Mouse (Mus musculus) thymus, postnatal 4 days (tissue): ENCODE results near the gene Ifitm6.
"Not testable (repeated sequence)": the region's sequence is repeated elsewhere in the genome, so short reads cannot be mapped to it uniquely, and the experiment has no call there.

Source experiments
- DNase-seq: peaks from one replicate; pipeline ENCODE4 v3.0.0; 2021

Ifitm6 gene

GRCm38 (mm10) chr7:141040867-141041606 is 23.3 kb upstream of the Ifitm6 start:
- no peak for DNase-seq

DNA sequence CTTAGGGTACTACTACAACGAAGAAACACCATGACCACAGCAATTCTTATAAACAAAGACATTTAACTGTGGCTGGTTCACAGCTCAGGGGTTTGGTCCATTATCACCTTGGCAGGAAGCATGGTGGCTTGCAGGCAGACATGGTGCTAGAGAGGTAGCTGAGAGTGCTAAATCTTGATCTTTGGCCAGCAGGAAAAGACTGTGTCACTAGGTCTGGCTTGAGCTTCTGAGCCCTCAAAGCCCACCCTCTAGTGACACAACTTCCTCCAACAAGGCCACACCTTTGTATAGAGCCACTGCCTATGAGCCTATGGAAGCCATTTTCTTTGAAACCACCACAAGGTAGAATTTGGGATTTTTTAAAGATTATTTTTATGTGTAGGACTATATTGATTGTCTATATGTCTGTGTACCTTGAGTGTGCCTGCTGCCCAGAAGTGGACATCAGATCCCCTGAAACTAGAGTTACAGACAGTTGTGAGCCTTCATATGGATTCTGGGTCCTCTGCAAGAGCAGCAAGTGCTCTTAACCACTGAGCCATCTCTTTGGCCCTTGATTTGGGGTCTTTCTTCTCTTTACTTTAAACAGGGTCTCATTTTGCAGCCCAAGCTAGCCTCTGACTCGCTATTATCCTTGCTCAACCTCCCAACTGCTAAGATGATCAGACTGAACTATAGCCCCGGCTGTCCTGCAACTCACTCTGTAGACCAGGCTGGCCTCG is 21.8 kb upstream of the Ifitm6 start:
- no peak for DNase-seq

DNA sequence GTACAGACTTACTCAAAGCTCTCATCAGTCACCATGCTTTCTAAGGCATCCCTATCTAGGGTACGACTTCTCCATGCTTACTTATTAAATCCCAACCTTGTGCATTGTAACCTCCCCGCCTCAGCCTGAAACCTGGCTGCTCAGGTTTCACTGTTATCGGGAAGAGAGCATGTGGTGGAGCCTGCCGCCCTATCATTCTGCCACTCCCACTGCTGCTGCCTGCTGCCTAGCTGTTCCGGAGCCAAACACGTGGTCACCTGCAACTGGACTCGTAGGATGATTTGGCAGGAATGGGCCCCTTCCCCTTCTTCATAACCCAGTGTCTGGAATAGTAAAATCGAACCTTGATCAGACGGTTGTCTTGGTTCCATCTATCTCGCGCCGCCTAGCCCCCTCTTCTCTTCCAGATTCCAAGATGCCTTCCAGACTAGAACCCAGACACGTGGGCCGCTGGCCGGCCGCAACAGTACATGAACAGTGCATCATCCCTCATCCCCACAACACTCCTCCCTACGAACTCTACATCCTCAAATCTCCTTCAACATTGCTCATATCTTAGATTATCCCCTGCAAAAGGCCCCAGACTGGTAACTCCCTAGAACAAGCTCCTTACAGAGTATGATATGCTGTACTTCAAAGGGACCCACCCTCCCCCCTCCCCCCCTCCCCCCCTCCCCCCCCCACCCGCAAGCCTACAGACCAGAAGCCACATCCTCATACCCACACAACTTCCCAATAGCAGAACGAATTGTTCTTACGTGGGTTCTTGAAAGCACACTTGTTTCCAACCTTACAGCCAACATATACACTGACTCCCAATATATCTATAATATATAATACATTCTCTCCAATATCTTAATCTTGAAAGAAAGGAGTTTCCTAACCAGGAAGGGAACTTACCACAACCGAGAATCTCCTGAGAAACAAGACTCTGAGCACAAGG is 20.6 kb upstream of the Ifitm6 start:
- DNase-seq, result no peak

- DNase-seq, result not testable (repeated sequence)
Observed at GRCm38 (mm10) chr7:141036624-141037023, 18.9 kb upstream of the Ifitm6 start.

- DNase-seq, result no peak
Observed at GRCm38 (mm10) chr7:141032458-141033167, 14.9 kb upstream of the Ifitm6 start.

GRCm38 (mm10) chr7:141030390-141030789 is 12.7 kb upstream of the Ifitm6 start:
- no peak for DNase-seq

- no peak for DNase-seq
Observed at GRCm38 (mm10) chr7:141028831-141029230, 11.1 kb upstream of the Ifitm6 start, which contains the start of gene Gm17387. TSS of gene Gm17387 (plus strand) at chr7:141029131.

- DNase-seq, result no peak
Observed at GRCm38 (mm10) chr7:141026740-141027098, 9.0 kb upstream of the Ifitm6 start.

DNA sequence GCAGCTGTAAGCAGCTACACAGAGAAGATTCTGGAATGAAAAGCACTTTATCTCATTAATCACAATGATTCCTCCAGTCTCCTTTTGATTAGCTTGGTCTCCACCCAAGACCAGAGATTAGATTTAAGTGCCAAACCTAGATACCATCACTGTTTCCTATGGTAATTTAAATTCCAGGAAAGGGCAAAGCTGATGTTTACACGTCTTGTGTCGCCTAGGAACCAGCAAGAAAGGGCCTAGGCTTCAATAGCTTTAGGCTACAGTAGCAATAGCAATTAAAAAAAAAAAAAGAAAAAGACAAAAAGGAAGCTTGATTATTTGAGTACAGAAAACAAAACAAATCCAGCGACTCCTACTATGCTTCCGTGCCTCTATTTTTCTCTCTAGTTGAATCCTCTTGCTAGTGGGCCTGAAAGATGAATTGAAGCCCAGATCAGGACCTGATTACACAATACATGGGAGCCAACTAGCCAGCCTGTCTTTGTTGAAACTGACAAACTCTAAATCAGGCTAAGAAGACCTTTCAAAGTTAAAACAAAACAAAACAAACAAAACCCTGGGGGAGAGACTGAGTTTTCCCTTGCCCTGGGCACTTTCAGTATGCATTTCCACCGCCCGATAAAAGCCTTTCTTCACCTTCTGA is 8.5 kb upstream of the Ifitm6 start:
- no peak for DNase-seq

DNA sequence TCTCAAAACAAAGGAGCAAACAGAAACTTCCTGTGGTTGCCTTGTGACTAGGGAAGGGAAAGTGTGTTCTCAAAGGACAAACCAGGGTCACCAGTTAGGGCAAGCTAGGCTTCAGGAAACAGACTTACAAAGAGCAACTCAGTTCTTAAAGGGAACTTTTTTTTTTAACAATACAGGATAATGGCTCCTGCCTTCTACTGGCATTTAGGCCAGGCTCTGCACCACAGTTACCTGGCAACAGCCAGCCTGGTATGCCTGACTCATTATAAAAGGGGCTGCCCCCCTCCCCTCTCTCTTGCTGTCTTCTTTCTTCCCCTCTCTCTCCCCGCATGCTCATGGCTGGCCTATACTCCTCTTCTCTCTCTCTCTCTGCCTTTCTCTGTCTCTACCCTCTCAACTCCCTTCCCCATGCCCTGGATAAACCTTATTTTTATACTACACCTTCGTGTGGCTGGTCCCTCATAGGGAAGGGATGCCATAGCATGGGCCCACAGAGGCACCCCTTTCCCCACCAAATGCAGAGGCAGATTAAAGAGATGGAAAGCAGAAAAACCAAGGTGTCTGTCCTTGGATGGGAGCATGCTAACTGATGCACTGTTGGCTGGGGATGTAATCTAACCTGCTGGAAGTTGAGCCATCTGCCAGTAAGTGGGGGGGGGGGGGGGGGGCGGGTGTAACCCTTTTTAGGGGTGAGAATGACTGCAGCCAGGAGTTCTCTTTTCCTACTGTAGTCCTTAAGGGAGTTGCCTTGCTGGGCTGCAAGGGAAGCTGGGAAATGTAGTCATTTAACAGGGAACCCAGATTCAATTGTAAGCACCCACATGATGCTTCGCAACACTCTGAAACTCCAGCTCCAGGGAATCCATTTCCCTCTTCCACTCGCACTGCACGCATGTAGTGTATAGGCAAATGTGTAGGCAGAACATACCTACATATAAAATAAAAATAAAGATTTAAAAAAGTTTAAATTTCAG is 7.4 kb upstream of the Ifitm6 start:
- DNase-seq, result no peak

- DNase-seq, result no peak
Observed at GRCm38 (mm10) chr7:141021489-141022449, 4.0 kb upstream of the Ifitm6 start.

DNA sequence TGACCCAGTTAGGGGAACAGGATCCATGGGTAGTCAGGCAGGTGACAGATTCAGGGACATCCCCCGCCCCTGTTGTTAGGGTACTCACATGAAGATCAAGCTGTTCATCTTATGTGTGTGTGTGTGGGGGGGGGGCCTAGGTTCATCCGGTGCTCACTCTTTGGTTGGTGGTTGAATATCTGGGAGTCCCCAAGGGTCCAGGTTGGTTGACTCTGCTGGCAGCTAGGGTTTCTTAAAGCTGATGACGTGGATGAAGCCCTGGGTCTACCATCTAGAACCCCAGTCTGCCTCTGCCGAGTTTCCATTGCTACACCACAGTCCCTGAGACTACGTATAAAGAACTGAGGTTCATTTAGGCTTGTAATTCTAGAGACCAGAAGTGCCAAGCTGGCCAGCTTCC is 1.3 kb upstream of the Ifitm6 start:
- DNase-seq, result no peak

DNA sequence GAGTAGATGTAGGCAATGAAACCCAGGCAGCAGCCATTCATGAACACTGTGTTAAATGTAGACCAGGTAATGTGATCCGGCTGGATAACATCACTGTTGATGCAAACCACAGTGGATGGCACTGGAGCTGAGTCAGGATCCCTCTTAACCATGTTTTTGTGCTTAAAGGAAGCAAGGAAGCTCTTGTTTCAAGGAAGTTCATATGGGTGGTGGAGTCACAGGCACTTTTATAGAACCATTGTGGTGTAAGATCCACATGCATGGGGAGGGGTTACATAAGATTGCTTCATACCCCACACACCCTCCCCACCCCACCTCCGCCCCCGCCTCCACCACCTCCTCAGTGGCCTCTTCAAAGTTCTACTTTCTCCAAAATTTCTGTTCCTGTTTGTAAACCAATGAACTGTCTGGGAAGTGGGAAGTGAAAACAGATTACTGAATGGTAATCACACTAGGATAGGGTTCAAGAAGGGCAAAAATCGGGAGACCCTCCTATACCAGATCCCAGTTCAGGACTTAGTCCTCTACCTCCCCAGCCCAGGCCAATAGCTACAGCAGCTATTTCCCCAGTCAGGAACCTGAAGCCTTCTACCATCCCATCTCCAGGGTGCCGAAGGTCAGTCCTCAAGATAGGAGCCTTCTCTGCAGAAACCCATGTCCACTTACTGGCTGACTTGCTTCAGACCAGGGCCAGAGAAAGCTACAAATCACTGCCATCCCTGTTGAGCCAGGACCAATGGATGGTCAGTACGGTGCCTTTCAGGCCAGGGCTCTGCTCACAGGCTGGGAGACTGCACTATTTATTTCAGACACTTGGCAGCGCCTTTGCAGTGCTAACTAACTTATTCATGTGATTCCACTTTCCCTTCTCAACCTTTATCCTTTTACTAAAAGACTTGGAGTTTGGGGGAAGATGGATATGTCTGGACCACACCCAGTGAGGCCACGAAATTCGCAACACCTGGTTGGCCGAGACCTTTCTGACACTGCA is 722 bp downstream of the Ifitm6 start:
- DNase-seq, result no peak

DNA sequence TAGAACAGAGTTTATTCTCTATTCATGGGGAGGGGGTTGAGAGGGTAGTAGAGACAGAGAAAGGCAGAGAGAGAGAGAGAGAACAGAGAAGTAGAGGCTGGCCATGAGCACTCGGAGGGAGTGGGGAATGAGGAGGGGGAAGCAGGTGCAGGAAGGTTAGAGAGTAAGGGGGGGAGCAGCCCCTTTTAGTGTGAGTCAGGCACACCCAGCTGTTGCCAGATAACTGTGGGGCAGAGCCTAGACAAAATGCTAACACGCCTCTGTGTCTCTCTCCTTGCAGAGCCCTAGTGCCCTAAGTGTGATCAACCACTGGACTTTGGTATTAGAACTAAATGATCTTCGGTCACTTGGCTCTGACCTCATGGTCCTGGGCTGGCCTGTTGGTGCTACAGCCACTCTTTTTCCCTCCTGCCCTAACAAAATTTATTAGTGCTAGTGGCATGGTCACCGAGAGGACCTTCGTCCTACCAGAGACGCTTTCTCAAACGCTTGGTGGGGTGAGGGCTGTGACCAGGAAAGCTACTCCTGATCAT is 6.4 kb downstream of the Ifitm6 start:
- DNase-seq, result peak; percentile 23

DNA sequence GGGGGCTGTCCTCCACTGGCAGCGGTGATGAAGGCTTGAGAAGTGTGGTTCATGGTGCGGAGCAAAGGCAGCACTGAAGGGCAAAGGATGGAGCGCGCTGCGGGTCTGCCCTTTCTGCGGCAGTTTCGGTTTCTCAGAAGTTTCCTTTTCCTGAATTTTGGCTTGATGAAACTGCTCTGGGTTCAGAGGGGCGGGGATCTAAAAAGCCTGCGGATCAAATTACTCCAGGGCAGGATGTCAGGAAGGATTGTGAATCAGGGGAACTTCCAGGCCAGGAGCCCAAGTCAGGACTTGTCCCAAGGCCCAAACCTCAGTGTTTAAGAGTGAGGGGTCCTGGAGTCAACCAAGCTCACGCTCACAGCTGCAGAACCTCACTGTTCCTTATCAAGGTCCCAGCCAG is 7.1 kb downstream of the Ifitm6 start, which contains the start of gene Ifitm3:
Gene Ifitm3, minus strand, starts transcription at position 178 of the 400 bp plus-strand sequence.
- peak; percentile 33 for DNase-seq

GRCm38 (mm10) chr7:141009665-141010064 is 8.1 kb downstream of the Ifitm6 start:
- DNase-seq, result no peak

DNA sequence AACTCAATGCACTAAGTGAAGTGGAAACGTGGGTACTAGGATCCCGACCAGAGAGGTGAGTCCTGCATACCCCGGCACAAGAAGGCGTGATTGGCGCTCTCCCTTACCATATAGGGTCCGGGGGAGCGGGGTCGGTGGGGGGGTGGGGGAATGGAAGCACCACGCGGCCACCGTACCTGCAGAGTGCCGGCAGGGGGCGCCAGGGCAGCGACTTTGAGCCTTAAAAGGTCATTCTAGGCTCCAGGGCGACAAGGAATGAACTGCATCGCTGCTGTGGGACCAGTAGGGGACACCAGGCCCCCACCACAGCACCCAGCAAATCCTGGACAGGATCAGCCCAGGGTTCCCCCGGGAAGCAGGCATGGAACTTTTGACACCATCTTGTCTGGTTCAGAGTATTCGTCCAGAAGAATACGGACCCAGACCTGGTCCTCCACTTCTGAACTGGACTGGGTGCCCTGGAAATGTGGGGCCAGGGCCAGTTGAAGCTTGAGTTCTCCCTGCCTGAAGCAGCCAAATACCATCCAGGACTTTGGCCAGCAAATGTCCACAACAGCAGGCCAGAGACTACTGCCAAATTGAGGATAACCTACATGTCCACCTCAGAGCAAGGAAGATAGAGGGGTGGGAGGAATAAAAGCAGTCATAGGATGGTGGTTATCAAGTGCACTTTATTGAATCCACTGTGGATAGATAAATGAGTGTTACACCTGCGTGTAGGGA is 8.6 kb downstream of the Ifitm6 start:
- peak; percentile 91 for DNase-seq
